Mouse (Mus musculus): ENCODE results near the gene Hspb7.

Hspb7 gene

DNA sequence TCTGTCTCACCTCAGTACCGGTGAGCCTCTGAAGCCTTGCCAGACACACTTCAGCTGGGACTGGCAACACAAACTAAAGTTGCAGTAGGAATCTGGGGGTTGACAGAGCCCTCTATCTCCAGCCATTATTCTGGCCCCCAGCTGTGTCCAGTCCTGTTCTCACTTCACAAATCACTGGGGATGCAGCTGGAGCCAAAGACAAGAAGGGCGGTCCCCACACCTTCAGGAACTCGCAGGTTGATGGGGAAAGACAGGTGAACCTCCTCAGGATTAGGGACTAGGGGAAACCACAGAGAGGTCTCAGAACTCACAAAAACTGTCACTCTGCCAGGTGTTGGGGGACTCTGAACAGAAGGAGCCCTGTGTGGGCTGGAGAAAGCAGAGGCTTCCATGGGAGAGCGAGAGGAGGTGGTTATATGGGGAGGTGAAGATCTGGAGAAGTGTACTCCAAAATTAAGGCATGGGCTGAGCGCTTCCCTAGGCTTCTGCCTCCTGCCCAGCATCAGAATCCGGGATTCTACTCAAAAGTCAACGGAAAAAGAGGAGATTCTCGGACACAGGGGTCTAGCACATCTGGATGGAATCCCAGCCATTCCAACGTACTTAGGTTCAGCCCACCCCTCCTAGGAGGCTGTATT, at the start of gene Hspb7:
TSS of gene Hspb7 (plus strand) at position 588 of the 638 bp plus-strand sequence.
- DNase-seq: no peak

DNA sequence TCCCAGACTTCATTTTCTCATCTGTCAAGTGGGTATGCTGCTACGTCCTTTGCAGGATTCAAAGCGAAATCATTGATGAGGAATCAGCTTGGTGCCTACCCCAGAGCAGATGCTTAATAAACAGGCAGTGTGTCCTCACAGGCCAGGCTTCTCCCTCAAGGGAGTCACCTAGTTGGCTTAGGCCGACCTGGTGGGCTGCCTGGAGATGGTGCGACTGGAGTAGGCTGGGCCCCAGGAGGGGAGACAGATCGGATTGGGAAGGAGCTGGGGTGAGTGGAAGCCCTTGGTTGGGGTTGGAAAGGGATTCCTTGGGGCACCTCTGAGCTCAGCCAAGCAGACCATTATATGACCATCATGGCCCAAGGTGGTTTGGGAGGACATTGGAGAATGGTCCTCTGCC, 48.2 kb upstream of the Hspb7 start:
- DNase-seq: no peak

- DNase-seq: no peak
Measured at GRCm38 (mm10) chr4:141379674-141380073, 40.9 kb upstream of the Hspb7 start.

- peak in 1 of 2 experiments; percentile 34 for DNase-seq
Measured at GRCm38 (mm10) chr4:141382406-141382805, 38.2 kb upstream of the Hspb7 start.

DNA sequence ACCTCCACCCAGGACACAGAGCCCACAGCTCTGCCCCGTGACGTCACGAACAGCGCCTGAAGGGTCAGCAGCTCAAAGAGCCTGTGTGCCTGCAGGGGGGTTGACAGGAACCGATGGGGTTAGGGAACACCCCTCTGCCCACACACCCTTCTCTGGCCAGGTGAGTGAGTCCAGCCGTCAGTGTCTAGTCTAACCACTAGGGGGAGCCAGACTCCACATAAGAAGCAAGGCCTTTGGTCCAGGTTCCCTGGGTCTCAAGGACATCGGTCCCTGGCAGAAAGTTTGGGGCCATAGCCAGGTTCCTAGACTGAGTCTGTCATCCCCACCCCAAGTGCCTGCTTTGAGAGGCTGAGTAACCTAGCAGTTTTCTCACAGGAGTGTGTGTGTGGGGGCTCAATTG, 35.3 kb upstream of the Hspb7 start:
- DNase-seq: peak; percentile 69 to 71

DNA sequence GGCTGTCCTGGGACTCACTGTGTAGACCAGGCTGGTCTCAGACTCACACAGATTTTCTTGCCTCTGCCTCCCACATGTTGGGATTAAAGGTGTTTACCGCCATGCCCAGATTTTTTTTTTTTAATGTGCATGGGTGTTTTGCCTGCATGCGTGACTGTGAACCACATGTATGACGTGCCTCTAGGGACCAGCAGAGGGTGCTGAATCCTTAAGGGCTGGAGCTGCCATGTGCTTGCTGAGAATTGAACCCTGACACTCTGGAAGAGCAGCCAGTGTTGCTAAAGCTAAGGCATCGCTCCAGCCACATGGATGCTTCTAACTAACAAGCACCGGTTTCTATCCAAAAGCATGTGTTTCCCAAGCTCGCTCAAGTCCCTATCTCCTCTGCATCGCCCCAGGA, 34.4 kb upstream of the Hspb7 start:
- no peak for DNase-seq

- DNase-seq: peak; percentile 81 to 83
Measured at GRCm38 (mm10) chr4:141387093-141387784, 33.3 kb upstream of the Hspb7 start.

DNA sequence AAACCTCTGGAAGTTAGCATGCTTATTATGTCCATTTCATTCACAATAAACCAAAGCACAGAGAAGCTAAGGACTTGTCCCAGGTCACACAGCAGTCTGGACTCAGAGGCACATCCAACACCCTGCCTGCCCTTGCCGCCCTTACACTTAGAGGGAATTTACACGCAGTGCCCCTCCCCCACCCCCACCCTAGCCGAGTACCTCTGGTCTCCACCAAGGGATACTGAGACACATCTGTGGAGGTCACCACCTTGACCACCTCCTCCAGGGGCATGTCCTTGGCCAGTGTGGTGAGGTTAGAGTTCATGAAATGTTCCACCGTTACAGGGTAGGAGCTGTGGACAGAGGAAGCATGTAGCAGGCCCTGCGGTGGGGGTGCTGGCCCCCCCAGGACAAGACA, 32.6 kb upstream of the Hspb7 start:
- no peak for DNase-seq

GRCm38 (mm10) chr4:141389366-141390150, 31.0 kb upstream of the Hspb7 start:
- DNase-seq: no peak

GRCm38 (mm10) chr4:141391293-141391692, 29.3 kb upstream of the Hspb7 start:
- no peak for DNase-seq

DNA sequence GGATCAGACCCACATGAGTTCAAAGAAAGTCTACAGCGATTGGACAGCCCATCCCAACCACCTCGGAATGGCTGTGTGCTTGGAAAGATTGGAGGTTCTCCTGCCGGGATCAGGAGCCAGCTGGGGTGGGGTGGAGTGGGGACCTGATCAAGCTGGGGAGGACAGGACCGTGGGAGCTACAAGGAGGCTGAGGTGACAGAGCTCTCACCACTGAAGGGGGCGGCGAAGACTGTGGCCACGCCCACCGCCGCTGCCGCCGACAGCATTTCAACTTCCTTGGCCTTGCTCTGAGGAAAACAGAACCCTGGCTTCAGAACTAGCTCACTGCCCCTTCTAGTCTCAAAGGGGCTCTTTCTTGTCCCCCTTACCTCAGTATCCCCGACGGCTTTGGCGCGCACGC, 25.8 kb upstream of the Hspb7 start:
- DNase-seq: no peak

DNA sequence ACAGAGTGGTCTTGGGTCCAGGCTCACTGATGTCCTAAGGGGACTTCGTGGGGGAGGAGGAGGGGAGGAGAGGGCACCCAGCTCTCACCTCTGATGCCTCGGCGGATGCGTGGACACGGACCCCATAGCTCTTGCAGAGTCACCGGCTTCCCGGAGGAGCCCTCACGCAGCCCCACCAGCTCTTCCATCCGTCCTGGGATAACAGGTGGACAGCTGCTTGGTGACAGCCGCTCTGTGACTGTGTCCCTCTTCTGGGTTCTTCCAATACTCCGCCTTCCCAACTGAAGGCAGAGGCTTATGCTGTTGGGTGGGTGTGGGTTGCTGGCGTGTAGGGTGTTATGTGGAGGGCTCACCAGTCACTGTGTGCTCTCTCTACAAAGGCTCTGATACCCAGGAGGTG, 22.7 kb upstream of the Hspb7 start:
- no peak for DNase-seq

DNA sequence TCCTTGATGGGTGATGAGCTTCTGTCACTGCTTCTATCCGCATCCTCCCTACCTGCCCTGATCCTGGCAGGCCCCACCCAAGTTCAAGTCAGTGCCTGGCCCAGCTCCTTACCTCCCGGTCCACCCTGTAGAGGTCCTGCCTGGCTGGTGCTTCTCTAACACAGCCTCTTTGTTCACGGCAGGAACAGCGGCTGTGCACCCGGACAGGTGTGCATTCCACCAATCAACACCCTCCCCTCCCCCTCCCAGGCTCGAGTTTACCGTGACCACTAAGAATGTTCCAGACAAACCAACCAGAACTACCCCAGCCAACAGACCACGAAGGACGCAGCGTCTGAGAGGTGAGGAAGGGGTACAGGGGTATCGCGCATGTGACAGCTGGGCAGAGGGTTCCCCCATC, 22.0 kb upstream of the Hspb7 start, which contains the start of gene Clcnka:
TSS of gene Clcnka (minus strand) at position 180 of the 400 bp plus-strand sequence.
- no peak for DNase-seq

DNA sequence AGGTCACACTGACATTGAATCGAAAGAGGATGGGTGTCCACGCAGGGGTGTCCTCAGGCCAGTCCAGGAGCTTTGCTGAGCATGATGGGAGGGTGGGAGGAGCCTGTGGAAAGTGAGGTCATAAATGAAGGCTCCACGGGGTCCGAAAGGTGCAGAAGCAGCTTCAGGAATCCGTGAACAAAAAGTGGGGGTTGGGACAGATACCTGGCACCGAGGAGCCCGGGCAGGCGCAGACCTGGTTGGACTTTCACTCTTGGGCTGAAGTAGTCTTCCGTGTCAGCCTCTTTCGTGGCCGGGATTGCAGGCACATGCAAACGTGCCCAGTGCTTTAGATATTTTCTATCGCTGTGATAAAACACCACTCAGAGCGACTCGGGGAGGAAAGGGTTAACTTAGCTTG, 20.4 kb upstream of the Hspb7 start:
- DNase-seq: no peak

- peak; percentile 93 to 95 for DNase-seq
Measured at GRCm38 (mm10) chr4:141404518-141405313, 15.9 kb upstream of the Hspb7 start.

GRCm38 (mm10) chr4:141405314-141405622, 15.3 kb upstream of the Hspb7 start:
- no peak for DNase-seq

GRCm38 (mm10) chr4:141406516-141407299, 13.9 kb upstream of the Hspb7 start:
- peak; percentile 58 to 64 for DNase-seq

DNA sequence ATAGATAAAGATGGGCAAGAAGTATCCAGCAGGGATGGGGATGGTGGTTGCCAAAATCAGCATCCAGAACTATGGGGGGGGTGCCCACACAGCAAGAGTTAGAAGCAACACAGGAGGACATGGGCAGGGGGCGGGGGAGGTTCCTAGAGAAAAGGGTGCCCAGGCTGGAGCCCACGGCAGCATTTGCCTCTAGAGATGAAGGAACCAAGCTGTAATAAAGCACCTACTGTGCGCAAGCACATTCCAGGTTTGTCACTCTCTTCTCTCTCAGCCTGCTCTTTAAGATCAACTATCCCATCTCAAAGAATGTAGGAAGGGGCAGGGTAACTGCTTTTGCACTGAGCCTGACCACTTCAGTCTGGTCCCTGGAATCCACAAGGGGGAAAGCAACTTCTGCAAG, 12.0 kb upstream of the Hspb7 start:
- DNase-seq: no peak

GRCm38 (mm10) chr4:141411430-141411992, 9.1 kb upstream of the Hspb7 start:
- DNase-seq: peak; percentile 37 to 46

GRCm38 (mm10) chr4:141415924-141416323, 4.7 kb upstream of the Hspb7 start, which contains the start of gene Clcnkb:
TSS of gene Clcnkb (minus strand) at chr4:141416014.
- DNase-seq: no peak

DNA sequence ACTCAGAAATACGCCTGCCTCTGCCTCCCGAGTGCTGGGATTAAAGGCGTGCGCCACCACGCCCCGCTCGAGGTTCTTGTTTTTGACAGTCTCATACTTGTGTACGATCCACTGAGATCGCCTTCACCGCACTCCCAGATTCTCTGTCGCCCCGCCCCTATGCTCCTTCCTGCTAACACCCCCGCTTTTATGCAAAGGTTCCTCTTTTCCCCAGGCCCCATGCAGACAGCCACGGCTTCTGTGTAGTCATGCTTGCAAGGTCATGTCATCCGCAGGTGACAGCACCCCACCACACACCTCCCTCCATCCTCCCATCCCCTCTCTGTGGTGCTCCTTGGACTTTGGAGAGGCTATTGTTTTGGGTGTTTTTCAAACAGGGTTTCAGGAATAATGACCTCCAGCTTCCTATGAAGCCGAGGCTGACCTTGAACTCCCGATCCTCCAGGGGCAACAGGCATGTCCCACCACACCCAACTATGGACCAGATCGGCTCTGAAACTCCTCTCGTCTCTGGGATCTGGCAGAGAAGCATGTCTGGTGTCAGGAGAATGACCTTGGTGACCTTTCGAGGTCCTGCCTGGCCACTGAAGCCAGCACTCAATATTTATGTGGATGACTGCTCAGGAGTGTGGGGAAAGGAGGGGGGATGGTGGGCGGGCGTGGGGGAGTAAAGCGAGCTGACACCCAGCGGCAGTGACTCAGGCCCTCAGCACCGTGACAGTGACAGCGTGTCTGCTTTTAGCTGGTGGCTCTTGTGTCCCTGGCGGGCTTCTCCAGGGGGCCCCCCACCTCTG, 984 bp upstream of the Hspb7 start:
- peak; percentile 72 to 79 for DNase-seq

Measured in B cell, adult 2 months (primary cell).